Mouse (Mus musculus) forebrain, postnatal 0 days (tissue): ENCODE results near the gene BC055324. TPM values are rescaled to one million over a fixed set of nuclear protein-coding genes. Genes with fewer than 3 reads are reported as not detected.

ENCODE experiments used
- ATAC-seq: fragments of 200-750 bp; cut with Nextera tagmentation; 2 replicates; pipeline ENCODE4 v1.8.0; 2017; ENCODE audit warnings: mild to moderate bottlenecking, moderate library complexity
- DNase-seq: peaks from one replicate; pipeline ENCODE4 v3.0.0-alpha.2; 2015
- H3K27ac ChIP-seq: fragments of 300-500 bp; sonication (generic); 2 replicates; pipeline ENCODE4 v1.5.1; 2014; ENCODE audit warnings: low read depth, mild to moderate bottlenecking, antibody characterized with exemption, low read length, moderate library complexity, mixed read lengths
- H3K27me3 ChIP-seq: fragments of 300-500 bp; sonication (generic); 2 replicates; pipeline ENCODE4 v1.6.1; 2014; ENCODE audit warnings: mild to moderate bottlenecking, low read length, mixed read lengths; ENCODE audit not compliant: insufficient read depth
- H3K36me3 ChIP-seq: fragments of 300-500 bp; sonication (generic); 2 replicates; pipeline ENCODE4 v1.6.1; 2014; ENCODE audit warnings: mild to moderate bottlenecking, moderate library complexity; ENCODE audit not compliant: insufficient read depth
- H3K4me1 ChIP-seq: fragments of 300-500 bp; sonication (generic); 2 replicates; pipeline ENCODE4 v1.6.1; 2014; ENCODE audit warnings: antibody characterized with exemption; ENCODE audit not compliant: insufficient read depth
- H3K4me2 ChIP-seq: fragments of 300-500 bp; sonication (generic); 2 replicates; pipeline ENCODE4 v1.6.1; 2014; ENCODE audit warnings: low read depth, mild to moderate bottlenecking, moderate library complexity
- H3K4me3 ChIP-seq: fragments of 300-500 bp; sonication (generic); 2 replicates; pipeline ENCODE4 v1.5.1; 2014; ENCODE audit warnings: low read depth, low read length, mixed read lengths
- H3K9ac ChIP-seq: fragments of 300-500 bp; sonication (generic); 2 replicates; pipeline ENCODE4 v1.6.1; 2014; ENCODE audit warnings: mild to moderate bottlenecking
- H3K9me3 ChIP-seq: fragments of 300-500 bp; sonication (generic); 2 replicates; pipeline ENCODE4 v1.6.1; 2016; ENCODE audit warnings: low read length
- CTCF ChIP-seq: sonication (generic); IDR thresholded peaks from 2 replicates; pipeline ENCODE4 v1.5.1; 2016; ENCODE audit warnings: antibody characterized with exemption, control low read depth, low read depth
- WGBS: fragments of 180-500 bp; shearing (Covaris S2); extraction: QIAGEN DNeasy Blood & Tissue Kit; methylation state at CpG from one replicate; pipeline ENCODE4 v1.1.7; 2014; 5-methylcytosine and 5-hydroxymethylcytosine counted together
- polyA plus RNA-seq: library from polyadenylated mRNA; unstranded; fragments of >200 nt; fragmentation: Nextera tagmentation; extraction: Ambion mirVana; gene quantifications from 2 replicates; pipeline ENCODE4 v1.2.1, GENCODE M21; 2015
- total RNA-seq: library from RNA; depleted of rRNA; stranded (reverse); fragments of >200 nt; gene quantifications from 2 replicates; pipeline ENCODE4 v1.2.3, GENCODE M21; 2014

BC055324 gene
- total and polyA plus RNA-seq, 2 experiments from 2014 or later: 1.7 to 4.9 TPM

DNA sequence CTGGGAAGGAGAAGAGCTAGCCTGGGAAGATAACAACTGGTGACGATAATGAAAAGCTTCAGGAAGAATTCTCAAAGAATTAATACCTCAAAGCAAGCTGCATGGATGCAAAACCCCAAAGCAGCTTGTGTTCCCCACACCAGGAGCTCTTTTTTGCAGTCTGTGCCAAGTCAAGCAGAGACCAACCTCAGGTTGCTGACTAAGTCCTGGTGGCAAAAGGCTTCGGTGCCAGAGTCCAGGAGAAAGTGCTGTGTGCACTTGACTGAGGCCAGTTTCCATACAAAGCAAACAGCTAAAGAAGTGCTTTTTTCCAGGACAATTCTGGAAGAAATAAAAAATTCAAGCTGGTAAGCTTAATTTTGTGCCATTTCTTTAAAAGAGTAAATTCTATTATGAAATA lies 41.2 kb downstream of the BC055324 start:
- no peaks in the 10 kb centered on the region for H3K9me3 ChIP-seq
- H3K9ac ChIP-seq: no peak overlapping the region
- peaks cover 46% of the 10 kb centered on the region for H3K36me3 ChIP-seq
- ATAC-seq (no peak), DNase-seq (no peak)
- no peaks in the 10 kb centered on the region for H3K4me1 ChIP-seq
- 88% methylated on average over 2 of the region's 2 CpGs for WGBS
- no peak overlapping the region for H3K4me2 ChIP-seq
- no peak overlapping the region for H3K27ac ChIP-seq
- TF ChIP-seq CTCF: no peak
- no peaks in the 10 kb centered on the region for H3K27me3 ChIP-seq
- no peak overlapping the region for H3K4me3 ChIP-seq

DNA sequence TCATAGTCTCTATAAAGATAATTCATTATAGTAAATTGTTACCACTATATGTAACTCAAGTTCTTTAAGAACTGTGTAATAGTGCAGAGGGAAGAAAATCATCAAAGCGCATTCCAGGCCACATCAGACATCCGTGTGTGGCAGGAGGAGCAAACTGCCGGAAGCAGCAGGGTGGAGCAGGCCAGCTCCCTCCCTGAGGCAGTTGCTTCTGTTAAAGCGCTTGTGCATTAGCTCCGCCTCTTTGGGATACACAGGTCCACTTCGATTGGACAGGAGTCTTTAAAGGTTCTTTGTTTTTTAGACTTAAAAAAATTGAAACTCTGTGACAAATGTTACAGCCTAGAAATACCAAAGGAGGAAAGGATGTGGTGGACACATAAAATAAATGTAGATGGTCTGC lies 52.5 kb downstream of the BC055324 start:
- Histone ChIP-seq H3K9me3 (no peaks in the 10 kb centered on the region), H3K9ac (no peak overlapping the region), H3K4me2 (no peak overlapping the region), H3K4me1 (no peaks in the 10 kb centered on the region), H3K27me3 (no peaks in the 10 kb centered on the region), H3K27ac (no peak overlapping the region), H3K4me3 (no peak overlapping the region), H3K36me3 (peaks cover 86% of the 10 kb centered on the region)
- TF ChIP-seq CTCF: no peak
- WGBS: 73% methylated on average over 6 of the region's 6 CpGs
- DNase-seq: no peak
- no peak for ATAC-seq

DNA sequence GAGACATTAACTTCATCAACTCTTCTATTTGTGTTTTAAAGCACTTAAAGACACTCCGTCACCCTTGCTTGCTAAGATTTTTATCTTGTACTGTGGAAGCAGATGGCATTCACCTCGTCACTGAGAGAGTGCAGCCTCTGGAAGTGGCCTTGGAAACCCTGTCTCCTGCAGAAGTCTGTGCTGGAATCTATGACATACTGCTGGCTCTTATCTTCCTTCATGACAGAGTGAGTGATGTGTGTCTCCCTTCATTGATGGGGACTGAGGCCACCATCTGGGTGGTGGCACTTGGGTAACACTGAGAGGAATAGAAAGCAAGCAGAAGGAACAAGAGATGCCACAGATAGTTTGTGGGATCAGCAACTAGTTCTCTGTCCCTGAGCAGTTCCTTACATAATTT lies 60.0 kb downstream of the BC055324 start:
- no peak overlapping the region for H3K9ac ChIP-seq
- no peak overlapping the region for H3K4me2 ChIP-seq
- H3K4me3 ChIP-seq: no peak overlapping the region
- WGBS: 91% methylated on average over 2 of the region's 2 CpGs
- DNase-seq (no peak), ATAC-seq (no peak)
- no peak for TF ChIP-seq CTCF
- peaks cover 10% of the 10 kb centered on the region for H3K4me1 ChIP-seq
- peaks cover 59% of the 10 kb centered on the region for H3K36me3 ChIP-seq
- H3K9me3 ChIP-seq: no peaks in the 10 kb centered on the region
- H3K27ac ChIP-seq: no peak overlapping the region
- no peaks in the 10 kb centered on the region for H3K27me3 ChIP-seq

DNA sequence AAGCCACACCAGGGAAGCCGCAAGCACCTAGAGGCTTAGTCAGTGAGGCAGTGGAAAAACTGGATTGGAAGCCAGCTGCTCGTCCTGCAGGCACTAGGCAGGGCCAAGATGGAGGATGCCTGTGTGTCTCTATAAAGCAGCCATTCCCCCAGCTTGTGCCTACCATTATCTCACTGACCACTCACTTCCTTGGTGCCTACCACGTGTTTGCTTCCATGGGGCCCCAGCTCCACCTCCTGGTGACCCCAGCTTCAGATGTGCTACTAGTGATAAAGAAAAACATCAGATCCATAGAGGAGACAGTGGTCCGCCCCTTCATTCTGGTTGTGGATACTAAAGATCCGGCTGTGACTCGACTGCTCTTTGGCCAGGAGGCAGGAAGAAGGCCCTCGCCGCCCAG lies 62.8 kb downstream of the BC055324 start:
- ATAC-seq (no peak), DNase-seq (no peak)
- no peak overlapping the region for H3K27ac ChIP-seq
- TF ChIP-seq CTCF: no peak
- no peak overlapping the region for H3K4me3 ChIP-seq
- peaks cover 17% of the 10 kb centered on the region for H3K4me1 ChIP-seq
- H3K9me3 ChIP-seq: no peaks in the 10 kb centered on the region
- no peak overlapping the region for H3K9ac ChIP-seq
- 83% methylated on average over 8 of the region's 8 CpGs for WGBS
- H3K36me3 ChIP-seq: peaks cover 36% of the 10 kb centered on the region
- H3K27me3 ChIP-seq: no peaks in the 10 kb centered on the region
- H3K4me2 ChIP-seq: no peak overlapping the region

DNA sequence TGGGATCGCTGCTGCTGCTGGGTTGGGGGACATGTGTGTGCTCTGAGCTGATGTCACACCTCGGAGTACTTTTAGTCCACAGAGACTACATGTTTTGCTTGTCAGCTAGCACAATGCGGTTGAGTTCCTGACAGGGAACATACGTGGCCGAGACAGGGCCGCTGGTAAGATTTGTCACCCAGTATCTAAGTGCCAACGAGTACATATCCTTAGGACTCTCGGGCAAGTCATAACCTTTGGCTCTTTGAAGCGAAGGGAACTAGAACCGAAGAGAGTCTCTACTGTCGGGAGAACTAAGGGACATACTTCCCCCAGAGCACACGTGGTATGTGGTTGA lies 64.2 kb downstream of the BC055324 start:
- Histone ChIP-seq H3K4me1 (peaks cover 17% of the 10 kb centered on the region), H3K4me2 (peak overlapping the region; percentile 78), H3K36me3 (peaks cover 23% of the 10 kb centered on the region), H3K27me3 (no peaks in the 10 kb centered on the region), H3K9ac (peak overlapping the region; percentile 92), H3K4me3 (peak overlapping the region; percentile 89), H3K27ac (peak overlapping the region; percentile 94), H3K9me3 (no peaks in the 10 kb centered on the region)
- WGBS: 7% methylated on average over 12 of the region's 12 CpGs
- TF ChIP-seq CTCF: no peak
- DNase-seq (peak; percentile 46), ATAC-seq (no peak)

DNA sequence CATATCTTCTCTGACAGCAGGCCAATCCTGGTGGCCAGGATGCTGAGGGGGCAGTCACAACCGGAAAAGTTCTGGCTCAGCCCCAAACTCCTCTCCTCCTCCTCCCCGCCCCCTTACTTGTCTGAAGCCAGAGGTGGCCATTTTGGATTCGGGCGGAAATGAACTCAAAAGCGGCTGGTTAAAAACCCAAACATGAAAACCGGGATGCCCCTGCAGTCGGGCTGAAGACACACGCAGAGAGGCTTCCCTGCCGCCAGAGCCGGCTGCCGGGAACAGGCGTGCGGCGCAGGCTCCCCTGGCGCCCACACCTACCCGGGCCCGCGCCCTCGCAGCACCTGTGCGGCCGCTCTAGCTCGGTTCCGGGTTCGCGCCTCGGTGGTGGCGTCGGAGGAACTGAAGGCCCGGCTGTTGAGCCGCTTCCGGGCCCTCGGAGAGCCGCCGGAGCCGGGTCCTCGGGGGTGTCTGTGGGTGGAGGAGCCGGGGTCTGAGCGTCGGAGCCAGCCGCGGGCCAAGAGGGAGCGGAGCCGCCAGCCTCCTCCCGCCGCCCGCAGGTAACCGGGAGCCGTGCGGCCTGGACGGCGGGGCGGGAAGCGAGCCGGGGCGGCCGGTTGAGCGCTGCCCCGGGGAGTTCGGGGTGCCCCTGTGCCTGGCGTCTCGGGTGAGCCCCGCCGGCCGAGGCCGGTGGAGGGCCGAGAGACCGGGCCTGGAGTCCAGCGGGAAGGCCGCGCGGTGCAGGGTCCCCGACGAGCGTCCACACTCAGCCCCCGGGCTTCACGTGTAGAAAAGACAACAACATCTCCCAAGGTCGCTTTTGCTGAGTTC lies 64.7 kb downstream of the BC055324 start:
- peak; percentile 97 for DNase-seq
- H3K4me2 ChIP-seq: peak overlapping the region; percentile 78
- H3K9me3 ChIP-seq: no peaks in the 10 kb centered on the region
- peaks cover 17% of the 10 kb centered on the region for H3K4me1 ChIP-seq
- TF ChIP-seq CTCF: peak; percentile 24; the same call in 1 of the 2 replicates
- 2% methylated on average over 76 of the region's 77 CpGs for WGBS
- peak overlapping the region; percentile 92 for H3K9ac ChIP-seq
- H3K27ac ChIP-seq: peak overlapping the region; percentile 94
- peaks cover 18% of the 10 kb centered on the region for H3K36me3 ChIP-seq
- H3K27me3 ChIP-seq: no peaks in the 10 kb centered on the region
- ATAC-seq: peak; percentile 94
- H3K4me3 ChIP-seq: peak overlapping the region; percentile 89

DNA sequence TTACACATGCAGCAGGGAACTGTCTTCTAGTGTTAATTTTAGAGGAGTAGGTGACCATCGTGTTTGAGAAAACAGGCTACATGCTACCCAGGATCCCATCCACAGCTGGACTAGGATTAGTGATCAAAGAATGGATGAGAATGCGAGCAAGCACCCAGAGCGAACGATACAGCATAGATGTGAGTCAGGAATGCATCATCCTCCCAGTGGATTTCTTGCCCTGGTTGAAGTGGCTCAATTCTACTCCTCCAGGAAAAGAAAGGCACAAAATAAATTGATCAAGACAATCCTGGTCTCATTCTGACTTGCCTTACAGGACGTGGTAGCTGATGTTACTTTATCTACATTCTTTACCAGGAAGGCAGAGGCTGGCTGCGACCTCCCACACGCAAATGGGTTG lies 65.8 kb downstream of the BC055324 start, which contains the start of gene Scyl3:
Gene Scyl3 (plus strand): TSS at position 255 of the 400 bp plus-strand sequence.
- DNase-seq (no peak), ATAC-seq (no peak)
- Histone ChIP-seq H3K36me3 (peaks cover 8% of the 10 kb centered on the region), H3K4me2 (peak within 1 kb of the TSS; percentile 78), H3K9me3 (no peaks in the 10 kb centered on the region), H3K27ac (peak within 1 kb of the TSS; percentile 94), H3K4me3 (peak within 1 kb of the TSS; percentile 89), H3K4me1 (peaks cover 17% of the 10 kb centered on the region), H3K9ac (peak within 1 kb of the TSS; percentile 92), H3K27me3 (no peaks in the 10 kb centered on the region)
- WGBS: 71% methylated on average over 7 of the region's 7 CpGs
- TF ChIP-seq CTCF: no peak
